Mouse (Mus musculus): ENCODE measurements around the gene Irs4. TPM values are rescaled to one million over a fixed set of nuclear protein-coding genes. Genes with fewer than 3 reads are reported as not detected.

Gene Irs4
- polyA plus RNA-seq, 1 experiment, result not detected

- Histone ChIP-seq H3K36me3 (ENCODE audit: control insufficient read depth, insufficient read depth) (no peaks in the 10 kb centered on the region), H3K79me3 (ENCODE audit: low read depth) (no peaks in the 10 kb centered on the region), H3K79me2 (ENCODE audit: control insufficient read depth, insufficient read depth) (no peaks in the 10 kb centered on the region), H3K27me3 (ENCODE audit: control insufficient read depth, insufficient read depth, insufficient read length) (peaks cover 42% of the 10 kb centered on the region), H3ac (ENCODE audit: control insufficient read depth, insufficient read length, low read depth) (no peak overlapping the region), H3K4me3 (ENCODE audit: insufficient read depth, poor library complexity, severe bottlenecking) (no peak overlapping the region)
- TF ChIP-seq CEBPB (IDR thresholded peaks at IDR 0.05; ENCODE audit: low read depth), result no peak
- TF ChIP-seq FOSL1 (IDR thresholded peaks at IDR 0.05; ENCODE audit: insufficient read depth, low read length, poor library complexity, severe bottlenecking), result no peak
- no peak for TF ChIP-seq MYOG (IDR thresholded peaks at IDR 0.05; ENCODE audit: control insufficient read depth, extremely low read depth, insufficient read length)
- no peak for TF ChIP-seq USF1 (IDR thresholded peaks at IDR 0.05; ENCODE audit: low read depth)
- no peak for TF ChIP-seq MYOD1 (IDR thresholded peaks at IDR 0.05; ENCODE audit: control insufficient read depth, insufficient read length, low read depth)
Measured at GRCm38 (mm10) chrX:141721725-141722124, 3.3 kb downstream of the Irs4 start.

Other genes with a start within 250 kb of the Irs4 start
- 5.5 TPM for gene Col4a5, start 249.9 kb downstream of the Irs4 start, polyA plus RNA-seq (2012; fragmentation: generic; extraction: Trizol)
- not detected for gene Gm15294, start 150.0 kb upstream of the Irs4 start, polyA plus RNA-seq (2012; fragmentation: generic; extraction: Trizol)